Mouse (Mus musculus) limb, embryonic 13.5 days (tissue): ENCODE measurements around the gene Grb2. TPM values are rescaled to one million over a fixed set of nuclear protein-coding genes. Genes with fewer than 3 reads are reported as not detected.
A peak's percentile ranks its signal among the peaks of the same experiment; 100 is the strongest.

ENCODE experiments used
- ATAC-seq: fragments of 200-750 bp; cut with Nextera tagmentation; 2 replicates; pipeline ENCODE4 v1.8.0; 2017; ENCODE audit warnings: low read depth, moderate number of reproducible peaks, moderate TSS enrichment; ENCODE audit not compliant: low FRiP score
- H3K27ac ChIP-seq: fragments of 300-500 bp; sonication (generic); 2 replicates; pipeline ENCODE4 v1.5.1; 2015; ENCODE audit warnings: inconsistent platforms, mild to moderate bottlenecking, moderate library complexity
- H3K27me3 ChIP-seq: fragments of 300-500 bp; sonication (generic); 2 replicates; pipeline ENCODE4 v1.6.1; 2015; ENCODE audit warnings: mild to moderate bottlenecking, inconsistent platforms
- H3K36me3 ChIP-seq: fragments of 300-500 bp; sonication (generic); 2 replicates; pipeline ENCODE4 v1.6.1; 2015; ENCODE audit warnings: inconsistent platforms, mild to moderate bottlenecking, moderate library complexity
- H3K4me1 ChIP-seq: fragments of 300-500 bp; sonication (generic); 2 replicates; pipeline ENCODE4 v1.6.1; 2015; ENCODE audit warnings: inconsistent platforms
- H3K4me2 ChIP-seq: fragments of 300-500 bp; sonication (generic); replicated peaks from 2 replicates; pipeline ENCODE4 v1.6.1; 2015; ENCODE audit warnings: inconsistent platforms, mild to moderate bottlenecking, moderate library complexity
- H3K4me3 ChIP-seq: fragments of 300-500 bp; sonication (generic); 2 replicates; pipeline ENCODE4 v1.5.1; 2015; ENCODE audit warnings: moderate library complexity, mild to moderate bottlenecking, inconsistent platforms
- H3K9ac ChIP-seq: fragments of 300-500 bp; sonication (generic); 2 replicates; pipeline ENCODE4 v1.6.1; 2015; ENCODE audit warnings: mild to moderate bottlenecking, inconsistent platforms
- H3K9me3 ChIP-seq: fragments of 300-500 bp; sonication (generic); 2 replicates; pipeline ENCODE4 v1.6.1; 2016; ENCODE audit warnings: inconsistent platforms
- WGBS: fragments of 180-500 bp; shearing (Covaris S2); methylation state at CpG from one replicate; pipeline ENCODE4 v1.1.7; 2015; 5-methylcytosine and 5-hydroxymethylcytosine counted together
- polyA plus RNA-seq: library from polyadenylated mRNA; unstranded; fragments of >200 nt; fragmentation: Nextera tagmentation; extraction: Ambion mirVana; gene quantifications from 2 replicates; pipeline ENCODE4 v1.2.1, GENCODE M21; 2015

Gene Grb2
- polyA plus RNA-seq, 1 experiment from 2014 or later: 102 TPM

DNA sequence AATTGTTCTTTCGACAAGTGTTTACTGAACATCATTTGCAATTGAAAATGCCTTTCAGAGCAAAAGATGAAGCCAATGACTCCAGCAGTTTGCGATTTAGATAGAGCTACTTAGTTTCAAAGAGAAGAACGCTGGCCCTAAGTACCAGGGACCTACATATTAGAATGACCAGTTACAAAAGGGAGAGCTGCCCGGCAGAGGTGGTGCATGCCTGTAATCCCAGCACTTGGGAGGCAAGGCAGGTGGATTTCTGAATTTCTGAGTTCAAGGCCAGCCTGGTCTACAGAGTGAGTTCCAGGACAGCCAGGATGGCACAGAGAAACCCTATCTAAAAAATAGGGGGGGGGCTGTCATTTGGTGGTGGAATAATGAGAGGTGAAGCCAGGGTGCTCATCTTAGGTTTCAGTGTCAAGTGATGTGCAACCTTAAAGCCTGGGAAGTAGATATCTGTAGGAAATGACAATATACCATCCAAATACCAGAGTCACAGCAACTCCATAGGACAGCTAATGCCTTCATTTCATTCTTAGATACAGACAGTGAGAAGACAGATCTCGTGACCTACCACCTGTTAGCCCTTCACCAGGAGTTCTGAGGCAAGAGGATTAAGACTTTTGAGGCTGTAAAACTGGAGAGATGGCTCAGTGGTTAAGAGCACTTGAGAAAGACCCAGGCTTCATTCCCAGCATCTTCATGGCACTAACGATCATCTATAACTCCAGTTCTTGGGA, 1.6 kb upstream of the Grb2 start:
- Histone ChIP-seq H3K27me3 (no peaks in the 10 kb centered on the region), H3K4me1 (peaks cover 26% of the 10 kb centered on the region), H3K27ac (no peak overlapping the region), H3K9ac (no peak overlapping the region; the same call in 1 of the 2 replicates), H3K9me3 (no peaks in the 10 kb centered on the region), H3K4me2 (peak overlapping the region; percentile 90), H3K4me3 (peak overlapping the region; percentile 99), H3K36me3 (no peaks in the 10 kb centered on the region)
- ATAC-seq: no peak
- 49% methylated on average over 6 of the region's 6 CpGs for WGBS

DNA sequence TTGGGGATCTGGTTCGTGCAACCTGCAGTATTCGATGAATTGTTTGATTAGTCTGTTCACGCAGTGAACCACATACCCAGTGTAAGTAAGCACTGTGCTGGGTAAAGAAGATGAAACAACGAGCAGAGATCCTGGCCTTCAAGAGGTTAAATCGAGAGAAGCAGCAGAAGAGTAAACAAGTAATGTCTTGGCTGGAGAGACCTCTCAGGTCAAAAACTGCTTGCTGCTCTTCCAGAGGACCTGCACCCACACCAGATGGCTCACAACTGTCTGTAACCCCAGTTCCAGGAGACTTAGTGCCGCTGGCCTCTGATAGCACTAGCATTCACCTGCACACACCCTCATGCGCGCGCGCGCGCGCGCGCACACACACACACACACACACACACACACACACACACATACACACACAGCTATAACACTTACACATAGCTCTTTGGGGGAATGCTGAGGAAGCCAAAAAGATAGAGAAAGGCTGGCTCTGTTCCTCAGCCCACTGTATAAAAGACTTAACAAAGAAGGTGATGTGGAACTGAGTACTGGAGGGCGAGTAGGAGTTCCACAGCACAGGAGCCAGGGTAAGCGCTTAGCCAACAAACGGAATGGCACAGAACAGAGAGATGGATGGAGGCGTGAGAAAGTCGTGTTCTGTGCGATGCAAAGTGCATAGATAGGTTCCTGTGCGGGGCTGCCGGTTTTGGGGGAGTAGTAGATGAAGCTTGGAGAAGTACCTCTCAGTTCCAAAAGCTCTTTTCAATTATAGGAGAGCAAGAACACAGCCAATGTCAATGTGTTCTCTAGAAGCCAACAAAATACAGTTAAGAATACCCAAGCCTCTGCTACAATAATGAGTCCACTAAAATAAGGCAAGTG, 795 bp upstream of the Grb2 start:
- peak; percentile 64; the same call in 1 of the 2 replicates for ATAC-seq
- WGBS: 1% methylated on average over 14 of the region's 23 CpGs
- peaks cover 27% of the 10 kb centered on the region for H3K4me1 ChIP-seq

DNA sequence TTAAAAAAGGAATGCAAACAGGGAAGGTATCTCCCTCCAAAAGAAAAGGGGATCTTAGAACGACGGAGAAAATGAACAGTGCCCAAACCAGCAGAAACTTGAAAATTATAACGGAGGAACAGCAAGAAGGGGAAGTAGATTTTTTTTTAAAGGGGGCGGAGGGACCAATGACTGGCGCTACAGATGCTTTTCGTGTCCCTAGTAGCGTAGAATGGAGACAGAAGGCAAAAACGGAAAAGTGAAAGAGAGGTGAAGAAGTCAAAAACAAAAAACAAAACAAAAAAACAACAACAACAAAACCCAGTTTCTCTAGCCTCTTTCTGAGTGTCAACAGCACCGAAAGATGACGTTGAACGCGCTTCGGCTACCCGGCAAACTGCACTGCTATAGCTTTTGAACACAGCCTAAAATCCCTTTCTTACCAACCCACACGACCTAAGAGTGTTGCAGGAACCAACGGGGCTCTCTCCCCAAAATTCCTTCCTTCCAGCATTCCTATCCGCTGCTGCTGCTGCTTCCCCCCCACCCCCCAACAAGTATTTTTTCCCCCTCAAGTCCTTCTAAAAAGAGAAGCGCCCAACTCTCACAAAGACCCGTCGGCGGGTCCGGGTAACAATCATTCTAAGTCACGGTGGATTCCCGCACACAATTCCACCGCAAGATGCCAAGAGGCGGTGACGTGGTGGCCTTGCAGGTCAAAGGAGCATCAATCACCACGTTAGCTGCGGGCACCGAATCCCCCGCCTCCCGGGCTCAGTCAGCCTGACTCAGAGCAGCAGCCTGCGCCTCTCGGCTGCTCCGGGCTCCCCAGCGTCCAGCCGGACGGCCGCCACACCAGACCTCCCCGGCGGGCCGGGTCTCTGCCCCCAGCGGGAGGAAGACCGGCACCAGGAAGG, 836 bp downstream of the Grb2 start:
- H3K4me2 ChIP-seq: peak overlapping the region; percentile 90
- H3K4me3 ChIP-seq: peak overlapping the region; percentile 99
- H3K4me1 ChIP-seq: peaks cover 27% of the 10 kb centered on the region
- peak overlapping the region; percentile 90 for H3K27ac ChIP-seq
- no peaks in the 10 kb centered on the region for H3K36me3 ChIP-seq
- H3K9me3 ChIP-seq: no peaks in the 10 kb centered on the region
- H3K27me3 ChIP-seq: no peaks in the 10 kb centered on the region
- WGBS: under 1% methylated on average over 44 of the region's 44 CpGs
- H3K9ac ChIP-seq: peak overlapping the region; percentile 97
- no peak; the same call in 1 of the 2 replicates for ATAC-seq

More for the DNA sequence above, 795 bp upstream of the Grb2 start:
- peak overlapping the region; percentile 90 for H3K4me2 ChIP-seq
- H3K4me3 ChIP-seq: peak overlapping the region; percentile 99
- no peaks in the 10 kb centered on the region for H3K36me3 ChIP-seq
- no peaks in the 10 kb centered on the region for H3K27me3 ChIP-seq
- H3K9me3 ChIP-seq: no peaks in the 10 kb centered on the region
- H3K27ac ChIP-seq: peak overlapping the region; percentile 72
- peak overlapping the region; percentile 65 for H3K9ac ChIP-seq

DNA sequence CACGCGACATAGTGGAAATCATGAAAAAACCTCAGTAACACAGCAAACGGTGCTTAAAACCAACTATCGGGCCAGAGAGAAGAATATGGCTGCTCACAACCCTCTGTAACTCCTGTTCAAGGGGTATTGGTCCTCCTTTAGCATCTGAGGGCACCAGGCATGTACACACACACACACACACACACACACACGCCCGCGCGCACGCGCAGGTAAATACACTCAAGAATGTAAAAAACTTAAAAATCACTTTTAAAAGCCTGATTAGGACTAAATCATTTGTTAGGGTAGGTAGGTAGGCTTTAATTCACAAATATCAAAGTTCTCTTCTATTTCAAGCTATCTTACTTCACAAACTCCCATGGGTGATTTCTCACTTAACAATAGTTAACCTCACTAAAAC, 1.8 kb downstream of the Grb2 start:
- ATAC-seq: no peak
- H3K4me3 ChIP-seq: peak overlapping the region; percentile 99
- H3K27me3 ChIP-seq: no peaks in the 10 kb centered on the region
- H3K4me2 ChIP-seq: peak overlapping the region; percentile 90
- no peaks in the 10 kb centered on the region for H3K36me3 ChIP-seq
- WGBS: 84% methylated on average over 10 of the region's 10 CpGs
- H3K27ac ChIP-seq: no peak overlapping the region
- H3K9me3 ChIP-seq: no peaks in the 10 kb centered on the region
- H3K4me1 ChIP-seq: peaks cover 27% of the 10 kb centered on the region
- H3K9ac ChIP-seq: peak overlapping the region; percentile 97

DNA sequence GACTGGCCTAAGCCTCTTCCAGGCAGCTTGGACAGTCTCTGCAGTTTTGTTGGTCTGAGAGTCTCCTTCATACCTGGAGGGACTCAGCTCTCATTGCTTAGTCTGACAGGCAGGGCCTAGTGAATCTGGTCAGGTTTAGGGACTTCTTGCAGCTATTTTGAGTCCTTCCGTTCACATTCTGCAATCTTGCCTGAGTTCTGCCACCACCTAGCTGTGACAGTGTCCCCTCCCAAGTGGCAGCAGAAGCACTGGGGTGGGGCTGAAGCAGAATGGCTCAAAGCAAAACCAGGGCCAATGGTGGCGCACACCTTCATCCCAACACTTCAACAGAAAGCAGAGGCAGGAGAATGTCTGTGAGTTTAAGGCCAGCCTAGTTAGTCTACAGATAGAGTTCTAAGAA, 2.8 kb downstream of the Grb2 start:
- Histone ChIP-seq H3K36me3 (no peaks in the 10 kb centered on the region), H3K4me2 (no peak overlapping the region), H3K4me3 (no peak overlapping the region), H3K27ac (no peak overlapping the region), H3K27me3 (no peaks in the 10 kb centered on the region), H3K4me1 (peaks cover 28% of the 10 kb centered on the region), H3K9me3 (no peaks in the 10 kb centered on the region), H3K9ac (no peak overlapping the region)
- 87% methylated on average over 2 of the region's 2 CpGs for WGBS
- no peak for ATAC-seq

DNA sequence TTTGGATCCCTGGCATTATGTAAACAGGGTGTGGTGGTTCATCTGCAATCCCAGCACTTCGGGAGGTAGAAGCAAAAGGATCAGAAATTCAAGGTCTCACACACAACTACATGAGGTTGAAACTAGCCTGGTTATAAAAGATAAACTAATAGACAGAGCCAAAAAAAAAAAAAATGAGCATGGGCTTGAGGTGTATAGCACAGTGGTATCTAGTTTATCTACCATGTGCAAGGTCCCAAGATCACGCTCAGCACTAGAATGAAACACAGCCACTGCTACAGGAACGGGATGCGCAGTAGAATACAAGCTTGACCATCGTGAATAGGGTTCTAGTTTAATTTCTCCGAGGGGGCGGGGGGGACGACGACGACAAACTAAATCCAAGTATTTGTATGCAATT, 3.7 kb downstream of the Grb2 start:
- WGBS: 95% methylated on average over 10 of the region's 10 CpGs

DNA sequence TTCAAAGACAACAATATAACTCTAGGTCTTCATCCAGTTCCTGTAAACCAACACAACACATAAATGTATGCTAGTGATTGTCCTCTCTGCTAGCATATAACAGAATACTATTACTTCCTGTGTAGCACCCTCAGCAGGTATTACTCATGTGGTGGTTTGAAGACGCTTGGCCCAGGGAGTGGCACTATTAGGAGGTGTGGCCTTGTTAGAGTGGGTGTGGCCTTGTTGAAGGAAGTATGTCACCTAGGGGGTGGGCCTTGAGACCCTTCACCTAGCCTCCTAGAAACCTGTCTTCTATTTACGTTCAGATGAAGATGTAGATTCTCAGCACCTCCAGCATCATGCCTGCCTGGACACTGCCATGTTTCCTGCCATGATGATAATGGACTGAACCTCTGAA, 4.9 kb downstream of the Grb2 start:
- H3K36me3 ChIP-seq: no peaks in the 10 kb centered on the region
- no peak overlapping the region for H3K4me2 ChIP-seq
- no peak for ATAC-seq
- WGBS: 90% methylated on average over 2 of the region's 2 CpGs
- H3K4me3 ChIP-seq: no peak overlapping the region
- no peak overlapping the region for H3K9ac ChIP-seq
- H3K9me3 ChIP-seq: no peaks in the 10 kb centered on the region
- no peaks in the 10 kb centered on the region for H3K27me3 ChIP-seq
- H3K4me1 ChIP-seq: peaks cover 34% of the 10 kb centered on the region
- H3K27ac ChIP-seq: no peak overlapping the region

More for the DNA sequence above, 3.7 kb downstream of the Grb2 start:
- ATAC-seq: no peak
- no peaks in the 10 kb centered on the region for H3K27me3 ChIP-seq
- H3K4me3 ChIP-seq: no peak overlapping the region
- no peak overlapping the region for H3K4me2 ChIP-seq
- no peak overlapping the region for H3K27ac ChIP-seq
- no peak overlapping the region for H3K9ac ChIP-seq
- peaks cover 34% of the 10 kb centered on the region for H3K4me1 ChIP-seq
- no peaks in the 10 kb centered on the region for H3K9me3 ChIP-seq
- H3K36me3 ChIP-seq: no peaks in the 10 kb centered on the region

DNA sequence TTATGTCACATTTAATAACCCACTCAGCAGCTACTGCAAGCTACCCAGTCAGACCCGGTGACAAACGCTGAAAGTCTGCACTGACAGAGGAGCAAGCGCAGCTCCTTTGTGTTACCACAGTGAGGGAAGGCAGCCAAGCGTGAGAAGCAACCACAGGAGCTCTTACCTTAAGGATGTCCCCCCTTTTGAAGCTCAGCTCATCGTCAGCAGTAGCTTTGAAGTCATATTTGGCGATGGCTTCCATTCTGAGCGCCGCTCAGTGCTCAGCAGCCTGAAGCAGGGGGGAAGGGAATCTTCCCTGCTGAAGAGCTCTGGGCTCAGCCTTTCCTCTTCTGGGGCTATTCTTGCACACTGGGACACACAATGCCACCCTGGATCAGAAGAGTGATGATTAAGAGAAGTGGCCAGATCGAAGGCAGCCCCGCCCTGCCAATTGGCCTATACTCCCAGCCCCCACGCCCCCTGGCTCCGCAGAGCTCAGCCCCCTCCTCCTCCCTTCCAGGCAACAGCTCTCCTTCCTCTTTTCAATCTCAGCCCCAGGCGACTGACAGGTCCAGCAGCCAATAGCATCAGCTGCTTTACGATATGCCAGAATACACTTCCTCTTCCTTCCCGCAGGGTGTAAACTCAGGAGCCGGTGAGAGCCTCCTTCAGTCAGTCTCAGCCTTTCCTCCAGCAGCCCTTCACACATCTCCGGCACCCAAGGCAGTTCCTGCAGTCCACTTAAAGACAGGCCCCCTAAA, 9.2 kb downstream of the Grb2 start:
- peak overlapping the region; percentile 33; the same call in 1 of the 2 replicates for H3K27ac ChIP-seq
- H3K27me3 ChIP-seq: no peaks in the 10 kb centered on the region
- 12% methylated on average over 17 of the region's 17 CpGs for WGBS
- peak; percentile 94 for ATAC-seq
- peaks cover 16% of the 10 kb centered on the region for H3K4me1 ChIP-seq
- no peaks in the 10 kb centered on the region for H3K9me3 ChIP-seq
- peak overlapping the region; percentile 81 for H3K4me2 ChIP-seq
- H3K36me3 ChIP-seq: peaks cover 16% of the 10 kb centered on the region
- H3K4me3 ChIP-seq: peak overlapping the region; percentile 55
- H3K9ac ChIP-seq: peak overlapping the region; percentile 79

DNA sequence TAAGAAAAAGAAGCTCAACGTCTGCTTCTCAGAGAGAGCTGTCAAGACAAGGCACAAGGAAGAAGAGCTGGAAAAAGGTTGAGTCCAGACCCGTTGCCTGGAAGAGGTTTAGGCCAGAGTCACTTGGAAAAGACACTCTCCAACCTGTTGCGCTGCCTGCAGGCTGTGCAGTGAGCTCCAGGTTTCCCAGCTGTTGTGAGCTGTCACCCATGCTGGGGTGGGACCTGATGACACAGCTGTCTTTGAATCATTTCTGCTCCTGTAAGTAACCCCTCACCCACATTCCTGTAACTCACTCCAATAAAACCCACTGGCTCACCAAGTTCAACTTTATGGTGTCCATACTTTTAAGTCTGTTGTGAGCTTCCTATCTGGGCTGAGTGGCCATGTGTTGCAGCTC, 10.7 kb downstream of the Grb2 start:
- Histone ChIP-seq H3K9me3 (no peaks in the 10 kb centered on the region), H3K4me1 (peaks cover 16% of the 10 kb centered on the region), H3K27me3 (no peaks in the 10 kb centered on the region), H3K27ac (no peak overlapping the region), H3K4me2 (no peak overlapping the region), H3K36me3 (peaks cover 16% of the 10 kb centered on the region), H3K4me3 (no peak overlapping the region), H3K9ac (no peak overlapping the region)
- ATAC-seq: no peak
- 89% methylated on average over 3 of the region's 3 CpGs for WGBS

DNA sequence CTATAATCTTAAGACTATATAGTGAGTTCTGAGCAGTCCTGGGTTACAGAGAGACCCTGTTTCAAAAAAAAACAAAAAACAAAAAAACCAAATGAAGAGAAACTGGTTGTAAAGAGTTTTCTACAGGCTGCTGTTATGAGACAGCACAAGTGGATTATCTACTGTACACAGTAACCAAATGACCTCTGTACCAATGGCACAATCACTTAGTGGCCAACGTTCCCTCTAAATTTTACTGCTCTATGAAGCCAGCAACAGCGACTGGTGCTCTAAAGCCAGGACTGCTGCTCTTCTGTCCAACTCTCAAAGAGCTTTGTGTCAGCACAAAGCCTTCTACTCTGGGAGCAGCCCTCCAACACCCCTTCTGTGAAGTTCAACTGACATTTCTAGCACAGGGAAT, 11.3 kb downstream of the Grb2 start:
- peaks cover 16% of the 10 kb centered on the region for H3K4me1 ChIP-seq
- no peak for ATAC-seq
- no peaks in the 10 kb centered on the region for H3K9me3 ChIP-seq
- no peak overlapping the region for H3K4me2 ChIP-seq
- 78% methylated on average over 2 of the region's 2 CpGs for WGBS
- H3K4me3 ChIP-seq: no peak overlapping the region
- no peaks in the 10 kb centered on the region for H3K27me3 ChIP-seq
- peaks cover 16% of the 10 kb centered on the region for H3K36me3 ChIP-seq
- H3K9ac ChIP-seq: no peak overlapping the region
- no peak overlapping the region for H3K27ac ChIP-seq

DNA sequence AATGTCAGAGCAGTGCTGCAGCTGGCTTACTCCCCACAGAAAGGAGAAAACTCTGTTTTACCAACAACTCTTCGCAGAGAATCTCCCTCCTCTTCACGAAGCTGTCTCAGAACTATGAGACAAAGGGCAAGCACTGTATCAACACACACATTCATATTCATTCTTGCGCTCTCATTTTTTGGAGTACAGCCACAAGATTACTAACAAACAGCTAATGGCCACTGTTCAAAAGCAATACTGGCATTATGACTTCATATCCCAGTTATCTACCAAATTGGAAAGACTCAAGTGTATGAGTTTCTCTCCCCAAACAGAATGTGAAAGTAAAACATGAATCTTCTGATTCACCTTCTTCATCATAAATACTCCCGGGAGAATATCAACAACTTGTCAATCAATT, 11.9 kb downstream of the Grb2 start:
- H3K9me3 ChIP-seq: no peaks in the 10 kb centered on the region
- 89% methylated on average over 4 of the region's 4 CpGs for WGBS
- H3K27ac ChIP-seq: no peak overlapping the region
- ATAC-seq: no peak
- no peak overlapping the region for H3K4me2 ChIP-seq
- H3K4me1 ChIP-seq: peaks cover 16% of the 10 kb centered on the region
- H3K36me3 ChIP-seq: peaks cover 16% of the 10 kb centered on the region
- H3K27me3 ChIP-seq: no peaks in the 10 kb centered on the region
- no peak overlapping the region for H3K4me3 ChIP-seq
- H3K9ac ChIP-seq: no peak overlapping the region; the same call in 1 of the 2 replicates
